In genomic region chr19:59454196-59454595, GRCm38 (mm10) we compare ENCODE assay signal across 8 mouse cellular contexts. TPM values are rescaled to one million over a fixed set of nuclear protein-coding genes. Genes with fewer than 3 reads are reported as not detected.
DNase-seq lines count a peak whose midpoint lies in the region; TF ChIP-seq lines count a peak whose summit lies in the region.

No protein-coding gene starts in this region.

- no peak overlapping the region for H3K4me3 ChIP-seq in lung, adult 2 months (replicated peaks; ENCODE audit: extremely low read depth, low read depth, low read length)

- peak; percentile 83 for DNase-seq in ovary, postnatal 36 days (ENCODE audit: low spot score)
- no peak for DNase-seq in ovary, postnatal 10 days (ENCODE audit: low spot score)
- DNase-seq in cerebellum, postnatal 36 days = peak; percentile 66 to 71
- DNase-seq in gastrocnemius, postnatal 10 days = peak; percentile 85
- peak; percentile 57 to 82 for DNase-seq in kidney, adult 8-10 months
- DNase-seq in lung, adult 2 months = peak; percentile 64
- DNase-seq in retina, embryonic 14.5 days (ENCODE audit: low spot score) = peak; percentile 91
- peak; percentile 92 for DNase-seq in thymus, postnatal 4 days

- TF ChIP-seq CTCF in lung, adult 2 months (IDR thresholded peaks at IDR 0.05; ENCODE audit: insufficient read depth, low read length) = peak; percentile 75

- H3K4me1 ChIP-seq in lung, adult 2 months (ENCODE audit: control insufficient read depth, insufficient read depth, low read length) = no peaks in the 10 kb centered on the region

- TF ChIP-seq POLR2A in lung, adult 2 months (IDR thresholded peaks at IDR 0.05; ENCODE audit: borderline replicate concordance, extremely low read depth, low read depth, low read length) = no peak

- under 1% methylated on average over 18 of the region's 18 CpGs for WGBS in lung, adult 2 months

RNA-seq across cellular contexts. Expression of gene Emx2, which starts 4.0 kb away (rescaled TPM):
- 1 to 10 TPM in 1 of 2 experiments, under 1 TPM in 1; 0.68 to 1.6 TPM for total RNA-seq in gastrocnemius, postnatal 10 days (2021)
- not detected in 2 replicates for polyA plus RNA-seq in lung, adult 2 months (2012; rRNA removed)
